Mouse (Mus musculus): ENCODE results near the gene Nr6a1. TPM values are rescaled to one million over a fixed set of nuclear protein-coding genes. Genes with fewer than 3 reads are reported as not detected.

Nr6a1 gene
- total and polyA plus RNA-seq, 2 experiments: 5.9 to 14.8 TPM

GRCm38 (mm10) chr2:38739847-38740246 is 187.6 kb downstream of the Nr6a1 start:
- 71% methylated on average over 3 of the region's 3 CpGs for WGBS
- no peak overlapping the region for H3K4me3 ChIP-seq (ENCODE audit: insufficient read depth, low read depth, low read length)
- no peaks in the 10 kb centered on the region for H3K4me1 ChIP-seq (ENCODE audit: control insufficient read depth, insufficient read depth, low read length)
- no peak overlapping the region for H3K27ac ChIP-seq (replicated peaks; ENCODE audit: insufficient read depth, low read depth, low read length)
- no peaks in the 10 kb centered on the region for H3K27me3 ChIP-seq (ENCODE audit: control insufficient read depth, insufficient read depth, low read length)
- H3K36me3 ChIP-seq (ENCODE audit: control insufficient read depth, insufficient read depth, low read length): peaks cover 36% of the 10 kb centered on the region
- H3K9ac ChIP-seq (ENCODE audit: low read depth, low read length): no peak overlapping the region
- no peak for TF ChIP-seq POLR2A (IDR thresholded peaks at IDR 0.05; ENCODE audit: extremely low read depth, insufficient read depth, low read length)
- no peak for TF ChIP-seq CTCF (IDR thresholded peaks at IDR 0.05; ENCODE audit: low read depth, low read length)
- no peak for DNase-seq (ENCODE audit: extremely low read depth, low read depth, low spot score)
- H3K79me2 ChIP-seq (ENCODE audit: control insufficient read depth, insufficient read depth, low read length): no peaks in the 10 kb centered on the region

GRCm38 (mm10) chr2:38739410-38739809 is 188.1 kb downstream of the Nr6a1 start:
- no peak overlapping the region for H3K4me3 ChIP-seq (ENCODE audit: insufficient read depth, low read depth, low read length)
- no peaks in the 10 kb centered on the region for H3K27me3 ChIP-seq (ENCODE audit: control insufficient read depth, insufficient read depth, low read length)
- TF ChIP-seq POLR2A (IDR thresholded peaks at IDR 0.05; ENCODE audit: extremely low read depth, insufficient read depth, low read length) (no peak), CTCF (IDR thresholded peaks at IDR 0.05; ENCODE audit: low read depth, low read length) (peak; percentile 78)
- DNase-seq (ENCODE audit: extremely low read depth, low read depth, low spot score): no peak
- no peak overlapping the region for H3K27ac ChIP-seq (replicated peaks; ENCODE audit: insufficient read depth, low read depth, low read length)
- H3K9ac ChIP-seq (ENCODE audit: low read depth, low read length): no peak overlapping the region
- peaks cover 38% of the 10 kb centered on the region for H3K36me3 ChIP-seq (ENCODE audit: control insufficient read depth, insufficient read depth, low read length)
- WGBS: 48% methylated on average over 7 of the region's 7 CpGs
- H3K4me1 ChIP-seq (ENCODE audit: control insufficient read depth, insufficient read depth, low read length): no peaks in the 10 kb centered on the region
- no peaks in the 10 kb centered on the region for H3K79me2 ChIP-seq (ENCODE audit: control insufficient read depth, insufficient read depth, low read length)

- H3K4me3 ChIP-seq (ENCODE audit: insufficient read depth, low read depth, low read length): no peak overlapping the region
- H3K36me3 ChIP-seq (ENCODE audit: control insufficient read depth, insufficient read depth, low read length): peaks cover 44% of the 10 kb centered on the region
- WGBS: 92% methylated on average over 14 of the region's 14 CpGs
- no peak for DNase-seq (ENCODE audit: extremely low read depth, low read depth, low spot score)
- no peak for TF ChIP-seq CTCF (IDR thresholded peaks at IDR 0.05; ENCODE audit: low read depth, low read length)
- no peak for TF ChIP-seq POLR2A (IDR thresholded peaks at IDR 0.05; ENCODE audit: extremely low read depth, insufficient read depth, low read length)
- H3K27me3 ChIP-seq (ENCODE audit: control insufficient read depth, insufficient read depth, low read length): no peaks in the 10 kb centered on the region
- no peaks in the 10 kb centered on the region for H3K4me1 ChIP-seq (ENCODE audit: control insufficient read depth, insufficient read depth, low read length)
- no peak overlapping the region for H3K9ac ChIP-seq (ENCODE audit: low read depth, low read length)
- H3K27ac ChIP-seq (replicated peaks; ENCODE audit: insufficient read depth, low read depth, low read length): no peak overlapping the region
- no peaks in the 10 kb centered on the region for H3K79me2 ChIP-seq (ENCODE audit: control insufficient read depth, insufficient read depth, low read length)
Measured at GRCm38 (mm10) chr2:38738601-38739301, 188.7 kb downstream of the Nr6a1 start.

DNA sequence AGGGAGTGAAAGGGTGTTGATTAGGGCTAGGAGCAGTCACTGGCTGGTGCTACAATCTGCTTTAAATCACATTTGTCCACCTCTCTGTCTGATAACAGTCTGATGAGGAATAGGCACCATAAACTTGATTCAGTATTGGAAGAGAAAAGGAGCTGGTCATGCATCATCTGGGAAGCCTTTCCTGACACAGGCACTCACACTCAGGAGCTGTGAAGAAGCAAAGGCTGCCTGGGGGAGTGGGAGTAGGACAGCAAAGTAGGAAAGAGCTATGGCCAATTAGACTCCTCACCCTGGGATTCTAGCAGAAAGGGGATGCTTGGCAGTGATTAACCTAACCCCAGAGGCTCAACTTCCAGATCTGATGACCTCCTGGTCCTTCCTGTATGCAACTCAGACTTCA is 191.7 kb downstream of the Nr6a1 start:
- DNase-seq (ENCODE audit: extremely low read depth, low read depth, low spot score): no peak
- Histone ChIP-seq H3K27ac (replicated peaks; ENCODE audit: insufficient read depth, low read depth, low read length) (no peak overlapping the region), H3K9ac (ENCODE audit: low read depth, low read length) (no peak overlapping the region), H3K27me3 (ENCODE audit: control insufficient read depth, insufficient read depth, low read length) (no peaks in the 10 kb centered on the region), H3K79me2 (ENCODE audit: control insufficient read depth, insufficient read depth, low read length) (no peaks in the 10 kb centered on the region), H3K4me1 (ENCODE audit: control insufficient read depth, insufficient read depth, low read length) (no peaks in the 10 kb centered on the region), H3K4me3 (ENCODE audit: insufficient read depth, low read depth, low read length) (no peak overlapping the region), H3K36me3 (ENCODE audit: control insufficient read depth, insufficient read depth, low read length) (peaks cover 35% of the 10 kb centered on the region)
- TF ChIP-seq CTCF (IDR thresholded peaks at IDR 0.05; ENCODE audit: low read depth, low read length) (no peak), POLR2A (IDR thresholded peaks at IDR 0.05; ENCODE audit: extremely low read depth, insufficient read depth, low read length) (no peak)

DNA sequence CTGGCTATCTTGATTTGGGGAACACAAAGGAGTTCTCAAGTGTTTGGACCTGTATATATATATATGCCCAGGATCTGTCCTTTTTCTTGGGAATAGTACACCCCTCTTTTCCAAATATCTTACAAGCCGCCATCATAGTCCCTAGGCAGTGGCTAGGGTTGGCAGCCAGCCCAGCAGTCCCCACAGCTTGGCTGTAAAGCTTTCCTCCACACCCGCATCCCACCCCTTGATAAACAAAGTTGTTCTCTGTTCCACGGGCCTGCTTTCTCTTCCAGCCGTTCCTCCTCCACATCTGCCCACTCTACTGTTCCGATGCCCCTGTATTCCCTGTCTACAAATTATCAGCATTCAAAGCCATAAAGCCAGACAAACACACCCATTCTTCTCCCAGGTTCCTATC is 192.8 kb downstream of the Nr6a1 start:
- Histone ChIP-seq H3K27me3 (ENCODE audit: control insufficient read depth, insufficient read depth, low read length) (no peaks in the 10 kb centered on the region), H3K27ac (replicated peaks; ENCODE audit: insufficient read depth, low read depth, low read length) (no peak overlapping the region), H3K9ac (ENCODE audit: low read depth, low read length) (no peak overlapping the region), H3K36me3 (ENCODE audit: control insufficient read depth, insufficient read depth, low read length) (peaks cover 41% of the 10 kb centered on the region), H3K4me1 (ENCODE audit: control insufficient read depth, insufficient read depth, low read length) (no peaks in the 10 kb centered on the region), H3K79me2 (ENCODE audit: control insufficient read depth, insufficient read depth, low read length) (no peaks in the 10 kb centered on the region), H3K4me3 (ENCODE audit: insufficient read depth, low read depth, low read length) (no peak overlapping the region)
- no peak for TF ChIP-seq CTCF (IDR thresholded peaks at IDR 0.05; ENCODE audit: low read depth, low read length)
- no peak for TF ChIP-seq POLR2A (IDR thresholded peaks at IDR 0.05; ENCODE audit: extremely low read depth, insufficient read depth, low read length)
- DNase-seq (ENCODE audit: extremely low read depth, low read depth, low spot score): no peak
- 82% methylated on average over 5 of the region's 5 CpGs for WGBS

GRCm38 (mm10) chr2:38730331-38730827 is 197.1 kb downstream of the Nr6a1 start:
- Histone ChIP-seq H3K4me1 (ENCODE audit: control insufficient read depth, insufficient read depth, low read length) (no peaks in the 10 kb centered on the region), H3K36me3 (ENCODE audit: control insufficient read depth, insufficient read depth, low read length) (peaks cover 58% of the 10 kb centered on the region), H3K27me3 (ENCODE audit: control insufficient read depth, insufficient read depth, low read length) (no peaks in the 10 kb centered on the region), H3K4me3 (ENCODE audit: insufficient read depth, low read depth, low read length) (no peak overlapping the region), H3K79me2 (ENCODE audit: control insufficient read depth, insufficient read depth, low read length) (no peaks in the 10 kb centered on the region), H3K9ac (ENCODE audit: low read depth, low read length) (no peak overlapping the region), H3K27ac (replicated peaks; ENCODE audit: insufficient read depth, low read depth, low read length) (no peak overlapping the region)
- WGBS: 94% methylated on average over 6 of the region's 6 CpGs
- TF ChIP-seq POLR2A (IDR thresholded peaks at IDR 0.05; ENCODE audit: extremely low read depth, insufficient read depth, low read length) (no peak), CTCF (IDR thresholded peaks at IDR 0.05; ENCODE audit: low read depth, low read length) (no peak)
- no peak for DNase-seq (ENCODE audit: extremely low read depth, low read depth, low spot score)
